Mouse (Mus musculus): ENCODE results near the gene Xpnpep3. TPM values are rescaled to one million over a fixed set of nuclear protein-coding genes. Genes with fewer than 3 reads are reported as not detected.
"Not testable (repeated sequence)": the region's sequence is repeated elsewhere in the genome, so short reads cannot be mapped to it uniquely, and the experiment has no call there.

Gene Xpnpep3
- polyA plus RNA-seq, 1 experiment = 10.7 TPM

- Histone ChIP-seq H3K36me3 (ENCODE audit: control insufficient read depth, insufficient read depth, low read length) (no peaks in the 10 kb centered on the region), H3K27ac (ENCODE audit: insufficient read depth, low read depth, low read length) (no peak overlapping the region), H3K4me3 (ENCODE audit: insufficient read depth, low read depth, low read length) (no peak overlapping the region), H3K27me3 (replicated peaks; ENCODE audit: control insufficient read depth, insufficient read depth, low read length) (no peaks in the 10 kb centered on the region), H3K4me1 (ENCODE audit: control insufficient read depth, insufficient read depth, low read length) (peaks cover 6% of the 10 kb centered on the region; the same call in 1 of the 2 replicates)
- DNase-seq = no peak
- TF ChIP-seq POLR2A (IDR thresholded peaks at IDR 0.05; ENCODE audit: low read depth, low read length) (no peak), CTCF (conservative IDR thresholded peaks at IDR 0.05; ENCODE audit: insufficient read depth, insufficient read length, low read depth, low read length) (no peak)
Observed at GRCm38 (mm10) chr15:81398189-81398588, 1.7 kb upstream of the Xpnpep3 start.

DNA sequence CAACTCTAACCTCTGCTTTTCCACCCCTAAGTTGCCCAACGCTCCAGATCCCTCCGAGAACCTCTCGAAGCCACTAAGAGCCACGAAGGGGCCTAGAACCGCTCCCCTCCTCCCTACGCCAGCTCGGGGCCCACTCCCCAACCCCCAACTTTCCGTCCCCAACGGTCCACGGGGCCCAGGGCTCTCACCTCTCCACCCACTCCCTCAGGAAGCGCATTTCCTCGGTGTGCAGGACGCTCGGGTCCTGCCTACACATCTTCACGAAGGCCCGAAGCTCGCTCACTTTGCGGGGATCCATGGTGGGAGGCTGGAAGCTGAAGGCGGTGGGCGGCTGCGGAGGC is 671 bp upstream of the Xpnpep3 start:
- Histone ChIP-seq H3K4me1 (ENCODE audit: control insufficient read depth, insufficient read depth, low read length) (no peaks in the 10 kb centered on the region; the same call in 1 of the 2 replicates), H3K27ac (ENCODE audit: insufficient read depth, low read depth, low read length) (peak overlapping the region; percentile 91), H3K4me3 (ENCODE audit: insufficient read depth, low read depth, low read length) (peak overlapping the region; percentile 97), H3K27me3 (replicated peaks; ENCODE audit: control insufficient read depth, insufficient read depth, low read length) (no peaks in the 10 kb centered on the region), H3K36me3 (ENCODE audit: control insufficient read depth, insufficient read depth, low read length) (no peaks in the 10 kb centered on the region)
- no peak for TF ChIP-seq POLR2A (IDR thresholded peaks at IDR 0.05; ENCODE audit: low read depth, low read length)
- TF ChIP-seq CTCF (conservative IDR thresholded peaks at IDR 0.05; ENCODE audit: insufficient read depth, insufficient read length, low read depth, low read length) = no peak
- DNase-seq = no peak
- WGBS = under 1% methylated on average over 21 of the region's 21 CpGs

DNA sequence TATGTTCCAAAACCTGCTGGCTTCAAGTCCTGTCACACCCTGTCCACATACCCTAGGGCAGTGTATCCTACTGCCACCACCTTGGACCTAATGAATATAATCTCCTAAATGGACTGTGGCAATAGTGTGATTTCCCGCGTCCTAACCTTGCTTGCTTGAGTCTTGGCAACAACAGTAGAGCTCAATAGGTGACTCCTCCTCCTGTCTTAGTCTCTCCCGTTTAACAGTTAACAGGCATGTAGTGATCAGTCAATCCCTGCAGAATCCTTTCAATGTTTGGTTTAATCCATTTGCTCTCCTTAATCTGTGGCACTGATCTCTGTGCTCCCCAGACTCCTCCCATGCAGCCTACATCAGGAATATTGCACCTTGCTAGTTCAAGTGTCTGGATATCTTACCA is 5.1 kb downstream of the Xpnpep3 start:
- Histone ChIP-seq H3K4me3 (ENCODE audit: insufficient read depth, low read depth, low read length) (no peak overlapping the region), H3K4me1 (ENCODE audit: control insufficient read depth, insufficient read depth, low read length) (no peaks in the 10 kb centered on the region; the same call in 1 of the 2 replicates), H3K27ac (ENCODE audit: insufficient read depth, low read depth, low read length) (no peak overlapping the region), H3K27me3 (replicated peaks; ENCODE audit: control insufficient read depth, insufficient read depth, low read length) (no peaks in the 10 kb centered on the region), H3K36me3 (ENCODE audit: control insufficient read depth, insufficient read depth, low read length) (no peaks in the 10 kb centered on the region)
- TF ChIP-seq POLR2A (IDR thresholded peaks at IDR 0.05; ENCODE audit: low read depth, low read length) (no peak), CTCF (conservative IDR thresholded peaks at IDR 0.05; ENCODE audit: insufficient read depth, insufficient read length, low read depth, low read length) (no peak)
- 70% methylated on average over 3 of the region's 3 CpGs for WGBS
- DNase-seq = no peak

- no peaks in the 10 kb centered on the region for H3K36me3 ChIP-seq (ENCODE audit: control insufficient read depth, insufficient read depth, low read length)
- no peaks in the 10 kb centered on the region for H3K4me1 ChIP-seq (ENCODE audit: control insufficient read depth, insufficient read depth, low read length)
- no peak for DNase-seq
- H3K4me3 ChIP-seq (ENCODE audit: insufficient read depth, low read depth, low read length) = no peak within 1 kb of the TSS
- TF ChIP-seq POLR2A (IDR thresholded peaks at IDR 0.05; ENCODE audit: low read depth, low read length) = no peak
- no peak for TF ChIP-seq CTCF (conservative IDR thresholded peaks at IDR 0.05; ENCODE audit: insufficient read depth, insufficient read length, low read depth, low read length)
- no peak within 1 kb of the TSS for H3K27ac ChIP-seq (ENCODE audit: insufficient read depth, low read depth, low read length)
- 100% methylated on average over 1 of the region's 1 CpGs for WGBS
- H3K27me3 ChIP-seq (replicated peaks; ENCODE audit: control insufficient read depth, insufficient read depth, low read length) = no peaks in the 10 kb centered on the region
Observed at GRCm38 (mm10) chr15:81408199-81408598, 8.3 kb downstream of the Xpnpep3 start, which contains the start of gene Dnajb7. Gene Dnajb7, minus strand, starts transcription at chr15:81408299.

DNA sequence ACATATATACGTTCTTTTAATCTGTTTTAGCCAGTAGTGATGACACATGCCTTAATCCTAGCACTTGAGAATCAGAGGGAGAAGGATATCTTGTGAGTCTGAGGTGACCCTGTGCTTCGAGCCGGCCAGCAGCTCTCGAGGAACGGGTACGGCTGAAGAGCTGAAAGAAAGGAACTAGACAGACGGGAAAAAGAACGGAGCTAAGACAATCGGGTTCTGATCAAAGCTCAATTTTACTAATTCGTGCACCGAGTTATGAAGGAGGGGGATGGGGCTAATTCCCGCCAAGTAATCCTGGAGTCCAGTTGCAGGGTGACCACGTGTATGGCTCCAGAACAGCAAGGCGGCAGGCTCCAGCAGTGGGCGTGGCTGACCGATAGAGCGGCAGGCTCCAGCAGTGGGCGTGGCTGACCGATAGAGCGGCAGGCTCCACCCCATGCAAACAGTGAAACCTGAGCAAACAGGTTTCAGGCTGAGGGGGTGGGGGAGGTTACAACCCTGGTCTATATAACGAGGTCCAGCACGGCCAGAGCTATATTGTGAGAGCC is 16.9 kb downstream of the Xpnpep3 start:
- H3K27me3 ChIP-seq (replicated peaks; ENCODE audit: control insufficient read depth, insufficient read depth, low read length); H3K4me1 ChIP-seq (ENCODE audit: control insufficient read depth, insufficient read depth, low read length); H3K27ac ChIP-seq (ENCODE audit: insufficient read depth, low read depth, low read length); H3K4me3 ChIP-seq (ENCODE audit: insufficient read depth, low read depth, low read length); H3K36me3 ChIP-seq (ENCODE audit: control insufficient read depth, insufficient read depth, low read length): not testable (repeated sequence)
- WGBS = 8% methylated on average over 22 of the region's 22 CpGs
- peak; percentile 86 for DNase-seq

- Histone ChIP-seq H3K36me3 (ENCODE audit: control insufficient read depth, insufficient read depth, low read length) (no peaks in the 10 kb centered on the region), H3K27ac (ENCODE audit: insufficient read depth, low read depth, low read length) (no peak overlapping the region), H3K4me1 (ENCODE audit: control insufficient read depth, insufficient read depth, low read length) (peaks cover 13% of the 10 kb centered on the region), H3K4me3 (ENCODE audit: insufficient read depth, low read depth, low read length) (no peak overlapping the region), H3K27me3 (replicated peaks; ENCODE audit: control insufficient read depth, insufficient read depth, low read length) (no peaks in the 10 kb centered on the region)
- 77% methylated on average over 4 of the region's 4 CpGs for WGBS
- TF ChIP-seq POLR2A (IDR thresholded peaks at IDR 0.05; ENCODE audit: low read depth, low read length) = no peak
- no peak for TF ChIP-seq CTCF (conservative IDR thresholded peaks at IDR 0.05; ENCODE audit: insufficient read depth, insufficient read length, low read depth, low read length)
- no peak for DNase-seq
Observed at GRCm38 (mm10) chr15:81418065-81418464, 18.1 kb downstream of the Xpnpep3 start.

GRCm38 (mm10) chr15:81421454-81421853 is 21.5 kb downstream of the Xpnpep3 start:
- TF ChIP-seq CTCF (conservative IDR thresholded peaks at IDR 0.05; ENCODE audit: insufficient read depth, insufficient read length, low read depth, low read length) = no peak
- no peak for TF ChIP-seq POLR2A (IDR thresholded peaks at IDR 0.05; ENCODE audit: low read depth, low read length)
- Histone ChIP-seq H3K27me3 (replicated peaks; ENCODE audit: control insufficient read depth, insufficient read depth, low read length) (no peaks in the 10 kb centered on the region), H3K4me1 (ENCODE audit: control insufficient read depth, insufficient read depth, low read length) (peaks cover 13% of the 10 kb centered on the region), H3K36me3 (ENCODE audit: control insufficient read depth, insufficient read depth, low read length) (no peaks in the 10 kb centered on the region), H3K27ac (ENCODE audit: insufficient read depth, low read depth, low read length) (peak overlapping the region; percentile 96; the same call in 1 of the 2 replicates), H3K4me3 (ENCODE audit: insufficient read depth, low read depth, low read length) (no peak overlapping the region)
- peak; percentile 82 for DNase-seq
- 19% methylated on average over 1 of the region's 1 CpGs for WGBS

Measured in kidney, adult 2 months (tissue).